In genomic region chr17:90435371-90435770, GRCm38 (mm10) we compare ENCODE assay signal across 18 mouse cellular contexts.
A peak's percentile ranks its signal among the peaks of the same experiment; 100 is the strongest.
DNase-seq lines count a peak whose midpoint lies in the region; TF ChIP-seq lines count a peak whose summit lies in the region.
"Had no signal": no experiment of that assay in that cellular context is flagged by ENCODE, and none has a peak within 500 bp of the region (broad histone marks: within the 10 kb centered on the region; RNA-seq: fewer than 3 reads in every experiment).

No protein-coding gene starts in this region.

- peak; percentile 48 to 51 for DNase-seq in cerebellum, adult 18-20 months
- no peak for DNase-seq in cerebellum, postnatal 36 days
- peak; percentile 54 for DNase-seq in cerebellum, adult 9-11 months
- DNase-seq in cerebellum, adult 8-10 months: no peak
- no peak for DNase-seq in left cerebral cortex, adult 2 months (ENCODE audit: extremely low spot score in 1 of 2, low spot score in 2 of 2)
- no peak for DNase-seq in left cerebral cortex, postnatal 36 days (ENCODE audit: low spot score in 2 of 2)
- DNase-seq in gastrocnemius, adult 18-20 months (ENCODE audit: low spot score): no peak
- DNase-seq: adrenal gland, postnatal 10 days; adrenal gland, postnatal 36 days; B cell, adult 2 months; gastrocnemius, adult 2 months; gastrocnemius, postnatal 14 days; heart, adult 11 months; kidney, adult 2 months had no signal

- intact Hi-C loops in left cerebral cortex, adult 2 months (cut with DNase I): no loop called here
- intact Hi-C loops in left cerebral cortex, postnatal 36 days (cut with DNase I): no loop called here

- TF ChIP-seq CTCF in left cerebral cortex, adult 2 months (IDR thresholded peaks at IDR 0.05): no peak

- peak overlapping the region; percentile 78 for H3K27ac ChIP-seq in left cerebral cortex, adult 2 months
- H3K27ac ChIP-seq: embryonic facial prominence, embryonic 12.5 days; embryonic facial prominence, embryonic 15.5 days; gastrocnemius, adult 2 months; hindbrain, embryonic 12.5 days; hindbrain, embryonic 15.5 days had no signal

- no peak overlapping the region for H3K4me3 ChIP-seq in left cerebral cortex, adult 2 months
- H3K4me3 ChIP-seq: embryonic facial prominence, embryonic 12.5 days; embryonic facial prominence, embryonic 15.5 days; gastrocnemius, adult 2 months; hindbrain, embryonic 12.5 days; hindbrain, embryonic 15.5 days had no signal

Comparison
In these comparisons a context has a peak if more than half of its experiments do, and no peak if none do; other contexts are left out.
1. DNase-seq: peak in cerebellum, adult 18-20 months (2 of 2) and cerebellum, adult 9-11 months (single experiment); none in cerebellum, postnatal 36 days (0 of 2), cerebellum, adult 8-10 months (single experiment), left cerebral cortex, adult 2 months (0 of 2), left cerebral cortex, postnatal 36 days (0 of 2) and gastrocnemius, adult 18-20 months (single experiment).